ENCODE assay signal across 30 mouse cellular contexts in genomic region chr8:91151531-91151930, GRCm38 (mm10).
"Had no signal": no experiment of that assay in that cellular context is flagged by ENCODE, and none has a peak within 500 bp of the region (broad histone marks: within the 10 kb centered on the region; RNA-seq: fewer than 3 reads in every experiment).

No protein-coding gene starts in this region.

- H3K4me1 ChIP-seq: limb, embryonic 12.5 days; liver, embryonic 12.5 days; liver, embryonic 13.5 days; liver, embryonic 15.5 days; lung, embryonic 15.5 days; midbrain, embryonic 10.5 days; midbrain, embryonic 12.5 days; midbrain, embryonic 13.5 days; midbrain, embryonic 15.5 days had no signal

- H3K4me3 ChIP-seq: limb, embryonic 10.5 days; limb, embryonic 12.5 days; limb, embryonic 13.5 days; limb, embryonic 15.5 days; liver, embryonic 12.5 days; liver, embryonic 13.5 days; liver, embryonic 15.5 days; lung, embryonic 15.5 days; megakaryocyte, embryonic 14.5 days; midbrain, embryonic 10.5 days; midbrain, embryonic 12.5 days; midbrain, embryonic 13.5 days; midbrain, embryonic 15.5 days; myocyte had no signal

- H3K9me3 ChIP-seq: limb, embryonic 10.5 days; limb, embryonic 12.5 days; limb, embryonic 15.5 days; lung, embryonic 15.5 days; midbrain, embryonic 15.5 days had no signal

- H3K4me2 ChIP-seq: limb, embryonic 12.5 days; limb, embryonic 13.5 days; limb, embryonic 15.5 days; liver, embryonic 11.5 days; liver, embryonic 12.5 days; liver, embryonic 13.5 days; liver, embryonic 15.5 days; lung, embryonic 14.5 days; lung, embryonic 15.5 days; midbrain, embryonic 11.5 days; midbrain, embryonic 12.5 days; midbrain, embryonic 13.5 days; midbrain, embryonic 15.5 days had no signal

- H3K27ac ChIP-seq: limb, embryonic 10.5 days; limb, embryonic 12.5 days; limb, embryonic 13.5 days; limb, embryonic 15.5 days; liver, embryonic 12.5 days; liver, embryonic 13.5 days; liver, embryonic 14.5 days; liver, embryonic 15.5 days; lung, embryonic 15.5 days; macrophage; midbrain, embryonic 10.5 days; midbrain, embryonic 12.5 days; midbrain, embryonic 13.5 days; midbrain, embryonic 15.5 days had no signal

- H3K9ac ChIP-seq: limb, embryonic 12.5 days; limb, embryonic 13.5 days; limb, embryonic 15.5 days; liver, embryonic 12.5 days; liver, embryonic 13.5 days; liver, embryonic 14.5 days; liver, embryonic 15.5 days; liver, postnatal 0 days; lung, embryonic 14.5 days; lung, embryonic 15.5 days; midbrain, embryonic 12.5 days; midbrain, embryonic 13.5 days; midbrain, embryonic 15.5 days had no signal

- DNase-seq: left cerebral cortex, postnatal 4 days; liver; liver, embryonic 13.5 days; liver, postnatal 0 days; lung, adult 18-20 months; lung, adult 2 months; lung, embryonic 14.5 days; lung, postnatal 10 days; lung, postnatal 14 days; lung, postnatal 36 days; lung, postnatal 4 days; midbrain, embryonic 14.5 days had no signal

- H3K36me3 ChIP-seq: limb, embryonic 10.5 days; limb, embryonic 12.5 days; limb, embryonic 13.5 days; limb, embryonic 15.5 days; liver, embryonic 12.5 days; liver, embryonic 13.5 days; liver, embryonic 15.5 days; lung, embryonic 15.5 days; midbrain, embryonic 10.5 days; midbrain, embryonic 12.5 days; midbrain, embryonic 13.5 days; midbrain, embryonic 15.5 days had no signal

- H3K27me3 ChIP-seq: liver, embryonic 12.5 days; liver, embryonic 13.5 days; liver, embryonic 15.5 days; lung, embryonic 15.5 days; midbrain, embryonic 12.5 days; midbrain, embryonic 13.5 days; midbrain, embryonic 15.5 days had no signal

- ATAC-seq: liver, embryonic 12.5 days; liver, postnatal 0 days; lung, postnatal 0 days; midbrain, embryonic 13.5 days; midbrain, embryonic 15.5 days had no signal
